Mouse (Mus musculus) liver, embryonic 14.5 days (tissue): ENCODE results near the gene Sufu.

Source experiments
- CTCF ChIP-seq: IDR thresholded peaks from 2 replicates; pipeline ENCODE4 v1.5.1; 2016; ENCODE audit warnings: antibody characterized with exemption, low read depth, control low read depth
- EP300 ChIP-seq: IDR thresholded peaks from 2 replicates; pipeline ENCODE4 v1.6.1; 2016; ENCODE audit warnings: antibody characterized with exemption, low read depth

- TF ChIP-seq CTCF (no peak), EP300 (no peak)
These were observed 32.6 kb downstream of the Sufu start for GRCm38 (mm10) chr19:46429250-46429649.
